Mouse (Mus musculus) gastrocnemius, postnatal 4 days (tissue): ENCODE data around the gene Bcam. TPM values are rescaled to one million over a fixed set of nuclear protein-coding genes. Genes with fewer than 3 reads are reported as not detected.

Source experiments
- total RNA-seq, 2 experiments: library from RNA; stranded (reverse); gene quantifications; 2 replicates each; pipeline ENCODE4 v1.2.3; 2021

Gene Bcam
- total RNA-seq, 2 experiments from 2014 or later, result 119 to 144 TPM

Other genes with a start within 250 kb of the Bcam start
- gene Ppp1r37, start 207.9 kb downstream of the Bcam start, total RNA-seq, result 10 to 100 TPM; 44.7 to 46.6 TPM
- gene Zfp296, start 193.7 kb downstream of the Bcam start, total RNA-seq, result under 1 TPM in 1 of 2 experiments, not detected in 1; 0.17 TPM
- 10 to 100 TPM; 52.3 to 56.4 TPM for gene Gemin7, start 193.4 kb downstream of the Bcam start, total RNA-seq
- gene Clasrp, start 166.5 kb downstream of the Bcam start, total RNA-seq, result 10 to 100 TPM; 29.9 to 32.8 TPM
- 10 to 100 TPM; 10.4 to 10.7 TPM for gene Relb, start 141.6 kb downstream of the Bcam start, total RNA-seq
- gene Clptm1, start 106.0 kb downstream of the Bcam start, total RNA-seq, result 10 to 100 TPM; 51.9 to 62.0 TPM
- 1 to 10 TPM in 1 of 2 experiments, under 1 TPM in 1; 0.88 to 2.1 TPM for gene Apoc2, start 93.1 kb downstream of the Bcam start, total RNA-seq
- not detected for gene Gm44805, start 89.6 kb downstream of the Bcam start, total RNA-seq
- 1 to 10 TPM in 1 of 2 experiments, under 1 TPM in 1; 0.42 to 4.7 TPM for gene Apoc4, start 89.5 kb downstream of the Bcam start, total RNA-seq
- 10 to 100 TPM in 1 of 2 experiments, 1 to 10 TPM in 1; 1.7 to 14.7 TPM for gene Apoc1, start 78.4 kb downstream of the Bcam start, total RNA-seq
- gene Apoe, start 71.8 kb downstream of the Bcam start, total RNA-seq, result 100 to 1,000 TPM; 136 to 167 TPM
- 10 to 100 TPM; 68.4 to 72.0 TPM for gene Tomm40, start 55.6 kb downstream of the Bcam start, total RNA-seq
- gene Nectin2, start 20.5 kb downstream of the Bcam start, total RNA-seq, result 10 to 100 TPM; 21.1 to 23.2 TPM
- under 1 TPM; 0.76 to 0.96 TPM for gene Cblc, start 25.8 kb upstream of the Bcam start, total RNA-seq
- 1 to 10 TPM; 5.1 to 5.7 TPM for gene Bcl3, start 51.8 kb upstream of the Bcam start, total RNA-seq
- not detected for gene Gm19345, start 81.0 kb upstream of the Bcam start, total RNA-seq
- gene Ceacam16, start 90.3 kb upstream of the Bcam start, total RNA-seq, result not detected
- gene Ceacam19, start 116.9 kb upstream of the Bcam start, total RNA-seq, result not detected
- gene Pvr, start 150.1 kb upstream of the Bcam start, total RNA-seq, result 10 to 100 TPM; 22.3 to 23.0 TPM
- gene Igsf23, start 179.7 kb upstream of the Bcam start, total RNA-seq, result not detected
- gene Ceacam20, start 194.4 kb upstream of the Bcam start, total RNA-seq, result not detected
- not detected for gene Nlrp9b, start 220.4 kb upstream of the Bcam start, total RNA-seq